Mouse (Mus musculus) kidney, embryonic 15.5 days (tissue): ENCODE results near the gene Tlcd1. TPM values are rescaled to one million over a fixed set of nuclear protein-coding genes. Genes with fewer than 3 reads are reported as not detected.
A peak's percentile ranks its signal among the peaks of the same experiment; 100 is the strongest.

Source experiments
- ATAC-seq: fragments of 200-750 bp; cut with Nextera tagmentation; replicated peaks from 2 replicates; pipeline ENCODE4 v1.8.0; 2017; ENCODE audit warnings: moderate TSS enrichment; ENCODE audit not compliant: low FRiP score
- H3K27ac ChIP-seq: fragments of 300-500 bp; sonication (generic); 2 replicates; pipeline ENCODE4 v1.5.1; 2015; ENCODE audit warnings: mild to moderate bottlenecking, inconsistent platforms
- H3K27me3 ChIP-seq: fragments of 300-500 bp; sonication (generic); 2 replicates; pipeline ENCODE4 v1.6.1; 2015; ENCODE audit warnings: inconsistent platforms
- H3K36me3 ChIP-seq: fragments of 300-500 bp; sonication (generic); 2 replicates; pipeline ENCODE4 v1.6.1; 2015; ENCODE audit warnings: inconsistent platforms
- H3K4me1 ChIP-seq: fragments of 300-500 bp; sonication (generic); 2 replicates; pipeline ENCODE4 v1.6.1; 2015; ENCODE audit warnings: inconsistent platforms
- H3K4me2 ChIP-seq: fragments of 300-500 bp; sonication (generic); 2 replicates; pipeline ENCODE4 v1.6.1; 2015; ENCODE audit warnings: moderate library complexity, mild to moderate bottlenecking, inconsistent platforms
- H3K4me3 ChIP-seq: fragments of 300-500 bp; sonication (generic); replicated peaks from 2 replicates; pipeline ENCODE4 v1.5.1; 2015; ENCODE audit warnings: mild to moderate bottlenecking, inconsistent platforms
- H3K9ac ChIP-seq: fragments of 300-500 bp; sonication (generic); 2 replicates; pipeline ENCODE4 v1.6.1; 2015; ENCODE audit warnings: mild to moderate bottlenecking, inconsistent platforms
- H3K9me3 ChIP-seq: fragments of 300-500 bp; sonication (generic); replicated peaks from 2 replicates; pipeline ENCODE4 v1.6.1; 2016; ENCODE audit warnings: inconsistent platforms
- WGBS: fragments of 180-500 bp; shearing (Covaris S2); methylation state at CpG from one replicate; pipeline ENCODE4 v1.1.7; 2015; ENCODE audit warnings: mixed read lengths; 5-methylcytosine and 5-hydroxymethylcytosine counted together
- polyA plus RNA-seq: library from polyadenylated mRNA; unstranded; fragments of >200 nt; fragmentation: Nextera tagmentation; extraction: Ambion mirVana; gene quantifications from 2 replicates; pipeline ENCODE4 v1.2.1, GENCODE M21; 2015

Tlcd1 gene
- polyA plus RNA-seq, 1 experiment from 2014 or later, result 31.8 TPM

- H3K9me3 ChIP-seq, result no peaks in the 10 kb centered on the region
- peaks cover 62% of the 10 kb centered on the region for H3K36me3 ChIP-seq
- peak overlapping the region; percentile 100; the same call in 1 of the 2 replicates for H3K4me3 ChIP-seq
- ATAC-seq, result no peak
- H3K9ac ChIP-seq, result peak overlapping the region; percentile 100; the same call in 1 of the 2 replicates
- H3K27me3 ChIP-seq, result no peaks in the 10 kb centered on the region
- peaks cover 67% of the 10 kb centered on the region for H3K4me1 ChIP-seq
- WGBS, result 44% methylated on average over 4 of the region's 4 CpGs
- peak overlapping the region; percentile 88 for H3K4me2 ChIP-seq
- peak overlapping the region; percentile 96 for H3K27ac ChIP-seq
Observed at GRCm38 (mm10) chr11:78161968-78162367, 14.5 kb upstream of the Tlcd1 start.

- no peak for ATAC-seq
- Histone ChIP-seq H3K9me3 (no peaks in the 10 kb centered on the region), H3K4me1 (peaks cover 67% of the 10 kb centered on the region), H3K9ac (peak overlapping the region; percentile 100), H3K27me3 (no peaks in the 10 kb centered on the region), H3K27ac (peak overlapping the region; percentile 96), H3K36me3 (peaks cover 57% of the 10 kb centered on the region), H3K4me2 (peak overlapping the region; percentile 88), H3K4me3 (peak overlapping the region; percentile 100)
- 44% methylated on average over 6 of the region's 6 CpGs for WGBS
Observed at GRCm38 (mm10) chr11:78162504-78162903, 14.0 kb upstream of the Tlcd1 start.

DNA sequence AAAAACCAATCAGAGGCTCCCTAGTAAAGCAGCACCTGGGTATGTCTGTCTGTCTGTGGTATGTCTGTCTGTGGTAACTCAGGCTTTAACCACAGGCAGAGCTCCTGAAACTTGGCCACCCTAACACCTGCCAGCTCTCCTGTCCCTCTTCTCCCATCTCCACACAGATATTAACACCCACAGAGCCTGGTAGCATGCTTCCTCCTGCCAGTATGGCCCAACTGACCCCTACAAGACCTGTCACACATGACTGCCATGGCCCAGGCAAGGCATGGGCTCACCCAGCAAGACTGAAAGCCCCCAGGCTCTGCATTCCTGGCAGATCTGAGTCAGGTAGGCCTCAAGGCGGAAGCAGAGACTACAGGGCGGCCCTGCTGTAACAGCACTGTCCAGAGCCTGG is 13.5 kb upstream of the Tlcd1 start:
- H3K27me3 ChIP-seq, result no peaks in the 10 kb centered on the region
- H3K9me3 ChIP-seq, result no peaks in the 10 kb centered on the region
- peaks cover 63% of the 10 kb centered on the region for H3K4me1 ChIP-seq
- 54% methylated on average over 2 of the region's 2 CpGs for WGBS
- H3K36me3 ChIP-seq, result peaks cover 55% of the 10 kb centered on the region
- peak overlapping the region; percentile 100 for H3K4me3 ChIP-seq
- peak overlapping the region; percentile 88 for H3K4me2 ChIP-seq
- 0 out of 2 replicates have a peak, but pooled peaks have one; percentile 0 for ATAC-seq
- peak overlapping the region; percentile 100 for H3K9ac ChIP-seq
- peak overlapping the region; percentile 96 for H3K27ac ChIP-seq

DNA sequence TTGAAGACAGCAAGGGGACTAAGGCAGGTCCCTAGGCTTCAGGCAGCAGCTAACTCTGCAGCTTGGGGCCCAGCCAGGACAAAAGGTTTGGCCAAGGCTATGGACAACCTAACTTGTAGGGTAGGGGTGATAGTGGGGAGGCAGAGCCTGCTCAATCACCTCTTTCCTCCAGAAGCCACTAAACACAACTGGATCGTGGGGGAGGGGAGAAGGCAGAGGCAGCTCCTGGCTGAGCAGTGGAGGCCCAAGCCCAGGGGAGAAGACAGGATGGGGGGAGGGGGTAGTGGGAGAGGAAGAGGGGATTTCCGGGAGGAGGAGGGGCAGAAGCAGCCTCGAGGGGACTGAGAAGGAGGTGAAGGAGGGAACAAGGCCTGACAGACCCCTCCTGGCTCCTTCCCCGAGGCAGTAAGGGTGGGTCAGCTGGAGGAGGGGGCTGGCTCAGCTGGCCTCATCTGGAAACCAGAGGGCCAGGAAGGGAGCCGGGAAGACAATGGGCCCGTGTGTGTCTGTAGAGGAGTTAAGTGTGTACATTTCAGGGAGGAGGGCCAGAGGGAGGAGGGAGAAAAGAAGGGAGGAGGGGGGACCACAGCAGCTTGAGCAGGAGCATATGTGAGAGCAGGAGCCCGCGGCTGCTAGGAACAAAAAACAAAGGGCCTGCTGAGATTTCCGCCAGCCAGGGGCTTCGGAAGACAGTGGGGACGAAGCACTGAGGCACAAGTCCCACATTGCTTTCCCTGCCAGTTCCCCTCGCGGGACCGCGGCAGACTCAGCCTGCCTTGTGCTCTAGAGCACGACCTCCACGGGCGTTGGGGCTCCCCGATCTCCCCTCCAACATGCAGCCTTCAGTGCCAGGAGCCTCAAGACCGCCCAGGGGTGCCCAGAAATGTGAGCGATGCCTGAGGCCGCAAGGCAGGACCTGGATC is 12.6 kb upstream of the Tlcd1 start:
- H3K27ac ChIP-seq, result peak overlapping the region; percentile 96
- WGBS, result under 1% methylated on average over 22 of the region's 22 CpGs

DNA sequence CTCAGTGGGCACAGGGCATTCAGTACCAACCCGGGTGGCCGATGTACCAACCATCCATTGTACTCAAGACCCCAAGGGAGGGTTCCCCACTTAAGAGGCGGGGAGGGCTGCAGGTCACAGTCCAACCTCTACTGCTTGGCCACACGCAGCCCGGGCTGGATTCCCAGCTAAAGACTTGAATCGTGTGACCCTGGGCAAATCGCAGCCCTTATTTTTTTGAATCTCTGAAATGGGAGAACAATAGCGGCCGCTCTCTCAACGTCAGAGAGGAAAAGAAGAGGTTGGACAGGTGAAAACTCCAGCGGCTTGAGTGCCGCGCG is 11.9 kb upstream of the Tlcd1 start:
- Histone ChIP-seq H3K4me3 (peak overlapping the region; percentile 100), H3K4me1 (peaks cover 59% of the 10 kb centered on the region), H3K9ac (peak overlapping the region; percentile 100), H3K27ac (peak overlapping the region; percentile 96), H3K36me3 (peaks cover 41% of the 10 kb centered on the region), H3K27me3 (no peaks in the 10 kb centered on the region), H3K4me2 (peak overlapping the region; percentile 88), H3K9me3 (no peaks in the 10 kb centered on the region)
- 0% methylated on average over 14 of the region's 14 CpGs for WGBS
- ATAC-seq, result no peak

More for the DNA sequence above, 12.6 kb upstream of the Tlcd1 start:
- Histone ChIP-seq H3K4me2 (peak overlapping the region; percentile 88), H3K9ac (peak overlapping the region; percentile 100), H3K4me3 (peak overlapping the region; percentile 100), H3K36me3 (peaks cover 46% of the 10 kb centered on the region), H3K9me3 (no peaks in the 10 kb centered on the region), H3K4me1 (peaks cover 63% of the 10 kb centered on the region), H3K27me3 (no peaks in the 10 kb centered on the region)
- ATAC-seq, result peak; percentile 69

DNA sequence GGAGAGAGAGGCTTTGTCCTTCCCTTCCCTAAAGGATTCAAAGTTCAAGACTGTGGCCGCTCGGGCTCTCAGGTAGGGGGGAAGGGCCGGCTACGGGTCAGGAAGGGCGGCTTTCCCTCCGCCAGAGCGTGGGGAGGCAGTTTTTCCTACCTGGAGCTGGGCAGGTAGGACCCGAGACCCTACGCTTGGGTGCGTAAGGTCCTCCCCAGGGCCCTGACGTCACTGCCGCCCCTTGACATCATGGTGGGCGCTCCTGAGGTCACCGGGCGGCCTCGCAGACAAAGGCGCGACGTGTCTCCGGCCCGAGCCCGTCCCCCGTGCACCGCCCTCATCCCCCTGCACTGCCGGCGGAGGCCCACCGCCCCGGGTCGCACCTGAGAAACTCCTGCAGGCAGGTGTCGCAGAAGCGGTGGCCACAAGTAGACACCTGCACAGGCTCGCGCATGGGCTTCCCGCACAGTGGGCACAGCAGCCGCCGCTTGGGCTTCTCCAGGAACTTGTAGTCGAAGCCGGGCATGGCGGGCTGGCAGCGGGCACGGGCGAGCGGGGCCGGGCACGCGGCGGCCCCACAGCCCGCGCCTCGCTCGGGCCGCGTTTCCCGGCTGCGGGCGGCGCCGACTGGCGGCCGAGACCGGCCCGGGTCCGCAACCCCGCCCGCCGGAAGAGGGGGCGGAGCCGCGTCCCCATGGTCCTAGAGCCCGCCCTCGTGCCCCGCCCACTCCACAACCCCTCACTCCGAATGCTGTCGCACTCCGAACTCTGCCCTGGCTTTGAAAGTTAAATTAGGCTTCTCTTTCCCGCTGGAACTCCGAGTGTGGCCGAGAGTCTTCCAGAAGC is 11.4 kb upstream of the Tlcd1 start, which contains the start of gene Traf4:
TSS of gene Traf4 (minus strand) at position 666 of the 837 bp plus-strand sequence.
- under 1% methylated on average over 78 of the region's 78 CpGs for WGBS
- H3K9ac ChIP-seq, result peak within 1 kb of the TSS; percentile 100
- H3K27me3 ChIP-seq, result no peaks in the 10 kb centered on the region
- peaks cover 35% of the 10 kb centered on the region for H3K36me3 ChIP-seq
- H3K4me3 ChIP-seq, result peak within 1 kb of the TSS; percentile 100
- no peaks in the 10 kb centered on the region for H3K9me3 ChIP-seq
- peak within 1 kb of the TSS; percentile 96 for H3K27ac ChIP-seq
- H3K4me2 ChIP-seq, result peak within 1 kb of the TSS; percentile 88
- H3K4me1 ChIP-seq, result peaks cover 53% of the 10 kb centered on the region
- peak; percentile 88 for ATAC-seq

- WGBS, result 3% methylated on average over 16 of the region's 16 CpGs
- peak overlapping the region; percentile 96 for H3K27ac ChIP-seq
- H3K4me3 ChIP-seq, result peak overlapping the region; percentile 100
- H3K9ac ChIP-seq, result peak overlapping the region; percentile 100
- H3K9me3 ChIP-seq, result no peaks in the 10 kb centered on the region
- peaks cover 30% of the 10 kb centered on the region for H3K36me3 ChIP-seq
- H3K27me3 ChIP-seq, result no peaks in the 10 kb centered on the region
- peaks cover 53% of the 10 kb centered on the region for H3K4me1 ChIP-seq
- ATAC-seq, result peak; percentile 38
- peak overlapping the region; percentile 88 for H3K4me2 ChIP-seq
Observed at GRCm38 (mm10) chr11:78165761-78166109, 10.8 kb upstream of the Tlcd1 start.

DNA sequence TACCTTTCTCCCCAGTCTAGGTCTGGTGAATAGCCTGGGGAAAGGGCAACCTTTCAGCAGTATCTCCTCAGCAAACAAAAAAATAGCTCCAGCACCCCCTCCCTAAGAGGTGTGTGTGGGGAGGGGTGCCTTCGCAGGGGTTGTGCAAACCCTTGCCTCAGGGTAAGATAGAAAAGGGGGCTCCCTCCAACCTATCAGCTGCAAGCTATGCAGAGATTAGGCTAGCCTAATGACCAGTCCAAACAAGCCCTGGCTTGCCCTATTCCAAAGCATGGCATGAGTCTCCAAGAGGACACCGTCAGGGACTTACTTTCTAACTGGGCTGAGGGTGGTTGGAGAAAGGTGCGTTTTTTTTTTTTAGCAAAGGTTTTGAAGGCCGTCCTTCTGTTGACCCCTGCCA is 10.3 kb upstream of the Tlcd1 start:
- Histone ChIP-seq H3K27ac (peak overlapping the region; percentile 96), H3K4me2 (peak overlapping the region; percentile 88), H3K9ac (peak overlapping the region; percentile 100), H3K4me3 (peak overlapping the region; percentile 100), H3K9me3 (no peaks in the 10 kb centered on the region), H3K27me3 (no peaks in the 10 kb centered on the region), H3K36me3 (peaks cover 30% of the 10 kb centered on the region), H3K4me1 (peaks cover 49% of the 10 kb centered on the region)
- 48% methylated on average over 4 of the region's 4 CpGs for WGBS
- ATAC-seq, result no peak

DNA sequence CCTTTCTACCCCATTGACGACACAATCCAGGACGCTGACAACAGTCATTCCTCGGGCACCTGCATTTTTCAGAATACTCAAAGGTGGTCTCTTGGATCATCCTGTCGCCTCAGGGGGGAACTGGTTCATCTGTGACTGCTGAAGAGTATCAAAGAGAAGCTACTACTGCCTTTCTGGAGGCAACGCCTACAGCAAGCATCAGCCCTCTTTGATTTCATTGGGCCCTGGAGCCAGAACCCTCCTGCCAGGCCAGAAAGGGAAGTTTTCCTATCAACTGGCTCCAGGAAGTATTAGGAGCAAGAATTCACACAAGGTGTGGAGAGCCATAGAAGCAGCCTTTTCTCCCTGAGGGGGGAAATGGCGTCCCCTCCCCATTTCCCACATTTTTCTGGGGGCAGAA is 9.9 kb upstream of the Tlcd1 start:
- Histone ChIP-seq H3K9ac (0 out of 2 replicates have a peak overlapping the region, but pooled peaks have one; percentile 100), H3K4me1 (peaks cover 45% of the 10 kb centered on the region), H3K9me3 (no peaks in the 10 kb centered on the region), H3K4me2 (peak overlapping the region; percentile 88; the same call in 1 of the 2 replicates), H3K4me3 (no peak overlapping the region), H3K27ac (peak overlapping the region; percentile 96), H3K36me3 (peaks cover 29% of the 10 kb centered on the region), H3K27me3 (no peaks in the 10 kb centered on the region)
- no peak for ATAC-seq
- WGBS, result 70% methylated on average over 6 of the region's 6 CpGs

DNA sequence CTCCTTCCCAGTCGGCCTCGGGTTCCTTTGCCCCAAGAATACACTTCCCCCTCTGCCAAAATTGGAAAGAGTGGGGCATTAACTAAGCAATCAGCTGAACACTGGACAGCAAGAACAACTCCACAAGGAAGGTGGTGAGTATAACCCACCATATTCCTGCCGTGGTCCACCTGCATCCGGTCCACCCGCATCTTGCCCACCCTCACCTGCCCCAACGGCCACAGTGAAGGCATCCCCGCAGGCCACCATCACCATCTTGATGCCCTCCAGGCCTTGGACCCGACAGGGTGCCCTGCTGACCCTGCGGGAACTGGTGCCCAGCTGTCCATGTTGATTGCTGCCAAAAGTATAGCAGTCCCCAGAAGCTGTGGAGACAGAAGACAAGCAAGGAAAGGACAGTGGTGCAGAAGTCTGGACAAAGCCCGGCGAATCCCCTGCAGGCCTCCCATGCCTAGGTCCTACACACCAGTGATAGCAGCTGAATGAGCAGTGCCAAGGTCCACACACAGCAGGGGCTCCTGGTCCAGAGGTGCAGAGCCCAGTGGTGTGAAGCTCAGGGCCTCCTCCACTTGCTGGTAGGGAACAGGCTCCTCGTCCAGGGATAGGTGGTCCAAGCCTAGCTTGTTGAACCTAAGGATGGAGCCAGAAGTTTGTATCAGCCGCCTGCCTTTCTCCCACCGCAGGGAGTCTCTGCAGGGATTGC is 9.1 kb upstream of the Tlcd1 start:
- peaks cover 37% of the 10 kb centered on the region for H3K4me1 ChIP-seq
- H3K4me3 ChIP-seq, result no peak overlapping the region
- H3K9ac ChIP-seq, result no peak overlapping the region
- no peak for ATAC-seq
- H3K36me3 ChIP-seq, result peaks cover 29% of the 10 kb centered on the region
- WGBS, result 92% methylated on average over 14 of the region's 14 CpGs
- 0 out of 2 replicates have a peak overlapping the region, but pooled peaks have one; percentile 96 for H3K27ac ChIP-seq
- H3K27me3 ChIP-seq, result no peaks in the 10 kb centered on the region
- H3K9me3 ChIP-seq, result no peaks in the 10 kb centered on the region
- no peak overlapping the region for H3K4me2 ChIP-seq
